Mouse (Mus musculus) stomach, postnatal 0 days (tissue): ENCODE measurements around the gene Pou2af1. TPM values are rescaled to one million over a fixed set of nuclear protein-coding genes. Genes with fewer than 3 reads are reported as not detected.
A peak's percentile ranks its signal among the peaks of the same experiment; 100 is the strongest.

ENCODE experiments used
- ATAC-seq: fragments of 200-750 bp; cut with Nextera tagmentation; 2 replicates; pipeline ENCODE4 v1.8.0; 2017; ENCODE audit not compliant: low FRiP score, low TSS enrichment
- DNase-seq: peaks from one replicate; pipeline ENCODE4 v3.0.0-alpha.2; 2016; ENCODE audit warnings: low spot score
- H3K27ac ChIP-seq: fragments of 300-500 bp; sonication (generic); replicated peaks from 2 replicates; pipeline ENCODE4 v1.5.1; 2014; ENCODE audit warnings: mild to moderate bottlenecking, control low read depth
- H3K27me3 ChIP-seq: fragments of 300-500 bp; sonication (generic); 2 replicates; pipeline ENCODE4 v1.6.1; 2014; ENCODE audit warnings: low read length; ENCODE audit not compliant: control insufficient read depth, insufficient read depth
- H3K36me3 ChIP-seq: fragments of 300-500 bp; sonication (generic); 2 replicates; pipeline ENCODE4 v1.6.1; 2014; ENCODE audit warnings: low read length, mixed read lengths; ENCODE audit not compliant: control insufficient read depth, insufficient read depth
- H3K4me1 ChIP-seq: fragments of 300-500 bp; sonication (generic); replicated peaks from 2 replicates; pipeline ENCODE4 v1.6.1; 2014; ENCODE audit warnings: antibody characterized with exemption; ENCODE audit not compliant: control insufficient read depth, insufficient read depth
- H3K4me2 ChIP-seq: fragments of 300-500 bp; sonication (generic); replicated peaks from 2 replicates; pipeline ENCODE4 v1.6.1; 2014; ENCODE audit warnings: low read depth, mild to moderate bottlenecking, control low read depth, moderate library complexity
- H3K4me3 ChIP-seq: fragments of 300-500 bp; sonication (generic); 2 replicates; pipeline ENCODE4 v1.5.1; 2014; ENCODE audit warnings: low read depth, low read length, control low read depth
- H3K9ac ChIP-seq: fragments of 300-500 bp; sonication (generic); 2 replicates; pipeline ENCODE4 v1.6.1; 2014; ENCODE audit warnings: mild to moderate bottlenecking, low read length, control low read depth, mixed read lengths
- H3K9me3 ChIP-seq: fragments of 300-500 bp; sonication (generic); 2 replicates; pipeline ENCODE4 v1.6.1; 2016; ENCODE audit warnings: low read length; ENCODE audit not compliant: control insufficient read depth
- CTCF ChIP-seq: IDR thresholded peaks from 2 replicates; pipeline ENCODE4 v1.5.1; 2016; ENCODE audit warnings: antibody characterized with exemption, low read depth, mild to moderate bottlenecking, moderate library complexity
- EP300 ChIP-seq: optimal IDR thresholded peaks from 2 replicates; pipeline ENCODE3; 2016; ENCODE audit warnings: antibody characterized with exemption
- WGBS: fragments of 180-500 bp; shearing (Covaris S2); extraction: QIAGEN DNeasy Blood & Tissue Kit; methylation state at CpG from one replicate; pipeline ENCODE4 v1.1.7; 2014; 5-methylcytosine and 5-hydroxymethylcytosine counted together
- polyA plus RNA-seq: library from polyadenylated mRNA; unstranded; fragments of >200 nt; fragmentation: Nextera tagmentation; extraction: Ambion mirVana; gene quantifications from 2 replicates; pipeline ENCODE4 v1.2.1, GENCODE M21; 2015

The Pou2af1 gene
- polyA plus RNA-seq, 1 experiment from 2014 or later, result 0.12 TPM

GRCm38 (mm10) chr9:51232163-51232562 is 18.7 kb downstream of the Pou2af1 start:
- ATAC-seq, result no peak
- H3K4me3 ChIP-seq, result no peak overlapping the region
- TF ChIP-seq EP300, result no peak
- no peak for TF ChIP-seq CTCF
- H3K27me3 ChIP-seq, result no peaks in the 10 kb centered on the region
- WGBS, result 96% methylated on average over 8 of the region's 8 CpGs
- no peak overlapping the region for H3K9ac ChIP-seq
- H3K4me2 ChIP-seq, result no peak overlapping the region
- no peak for DNase-seq
- no peaks in the 10 kb centered on the region for H3K9me3 ChIP-seq
- H3K36me3 ChIP-seq, result no peaks in the 10 kb centered on the region
- H3K27ac ChIP-seq, result no peak overlapping the region
- no peaks in the 10 kb centered on the region for H3K4me1 ChIP-seq

GRCm38 (mm10) chr9:51238741-51239385 is 25.4 kb downstream of the Pou2af1 start:
- DNase-seq (no peak), ATAC-seq (no peak)
- Histone ChIP-seq H3K27me3 (no peaks in the 10 kb centered on the region), H3K4me1 (no peaks in the 10 kb centered on the region; the same call in 1 of the 2 replicates), H3K9ac (no peak overlapping the region), H3K27ac (no peak overlapping the region), H3K4me3 (no peak overlapping the region), H3K36me3 (no peaks in the 10 kb centered on the region), H3K9me3 (no peaks in the 10 kb centered on the region), H3K4me2 (no peak overlapping the region)
- TF ChIP-seq CTCF (no peak), EP300 (no peak)
- WGBS, result 43% methylated on average over 12 of the region's 12 CpGs

- Histone ChIP-seq H3K9me3 (no peaks in the 10 kb centered on the region), H3K9ac (no peak overlapping the region), H3K27ac (no peak overlapping the region), H3K27me3 (no peaks in the 10 kb centered on the region), H3K4me1 (no peaks in the 10 kb centered on the region), H3K36me3 (no peaks in the 10 kb centered on the region), H3K4me2 (no peak overlapping the region), H3K4me3 (no peak overlapping the region)
- TF ChIP-seq EP300 (no peak), CTCF (no peak)
- WGBS, result 52% methylated on average over 4 of the region's 4 CpGs
- DNase-seq (no peak), ATAC-seq (no peak)
Measured at GRCm38 (mm10) chr9:51256780-51257502, 43.4 kb downstream of the Pou2af1 start.

- no peak for DNase-seq
- WGBS, result 82% methylated on average over 5 of the region's 5 CpGs
Measured at GRCm38 (mm10) chr9:51258426-51258825, 44.9 kb downstream of the Pou2af1 start.

GRCm38 (mm10) chr9:51268852-51269251 is 55.3 kb downstream of the Pou2af1 start:
- Histone ChIP-seq H3K9me3 (no peaks in the 10 kb centered on the region), H3K36me3 (no peaks in the 10 kb centered on the region), H3K9ac (no peak overlapping the region), H3K27ac (no peak overlapping the region), H3K4me3 (no peak overlapping the region), H3K4me2 (no peak overlapping the region), H3K27me3 (no peaks in the 10 kb centered on the region), H3K4me1 (no peaks in the 10 kb centered on the region)
- no peak for DNase-seq
- no peak for TF ChIP-seq CTCF
- TF ChIP-seq EP300, result no peak
- 54% methylated on average over 5 of the region's 5 CpGs for WGBS
- no peak for ATAC-seq

More at GRCm38 (mm10) chr9:51258426-51258825, 44.9 kb downstream of the Pou2af1 start:
- Histone ChIP-seq H3K9me3 (no peaks in the 10 kb centered on the region), H3K27ac (no peak overlapping the region), H3K36me3 (no peaks in the 10 kb centered on the region), H3K4me2 (no peak overlapping the region), H3K4me1 (no peaks in the 10 kb centered on the region), H3K9ac (no peak overlapping the region), H3K4me3 (no peak overlapping the region), H3K27me3 (no peaks in the 10 kb centered on the region)
- TF ChIP-seq CTCF (no peak), EP300 (no peak)
- no peak for ATAC-seq

GRCm38 (mm10) chr9:51271073-51271472 is 57.6 kb downstream of the Pou2af1 start:
- no peaks in the 10 kb centered on the region for H3K27me3 ChIP-seq
- no peak overlapping the region for H3K4me2 ChIP-seq
- H3K36me3 ChIP-seq, result no peaks in the 10 kb centered on the region
- peak overlapping the region; percentile 70 for H3K27ac ChIP-seq
- no peaks in the 10 kb centered on the region for H3K9me3 ChIP-seq
- H3K9ac ChIP-seq, result no peak overlapping the region
- DNase-seq, result peak; percentile 79
- TF ChIP-seq EP300 (no peak), CTCF (no peak)
- peak; percentile 93 for ATAC-seq
- WGBS, result 55% methylated on average over 8 of the region's 8 CpGs
- H3K4me1 ChIP-seq, result no peaks in the 10 kb centered on the region
- H3K4me3 ChIP-seq, result no peak overlapping the region
